Mouse (Mus musculus): ENCODE data around the gene Enah.

GRCm38 (mm10) chr1:181911841-181912240 is 107.9 kb downstream of the Enah start:
- TF ChIP-seq CTCF (IDR thresholded peaks at IDR 0.05; ENCODE audit: borderline replicate concordance, control insufficient read depth, extremely low read depth, insufficient read depth, low read length, poor library complexity): no peak
- no peak for TF ChIP-seq POLR2A (IDR thresholded peaks at IDR 0.05; ENCODE audit: control insufficient read depth, extremely low read depth, insufficient read depth, low read length, poor library complexity)

Data from thymus, adult 2 months (tissue).